Mouse (Mus musculus) embryo, embryonic 11.5 days (tissue): Measurements from ENCODE around the gene Ephx4.

Experiments used
- DNase-seq: peaks from one replicate; pipeline ENCODE4 v3.0.0-alpha.2; 2012; ENCODE audit warnings: low read depth, low spot score

Gene Ephx4

GRCm38 (mm10) chr5:107434001-107434400, 31.5 kb downstream of the Ephx4 start:
- no peak for DNase-seq

GRCm38 (mm10) chr5:107436185-107436584, 33.6 kb downstream of the Ephx4 start:
- DNase-seq, result no peak

GRCm38 (mm10) chr5:107436587-107437209, 34.2 kb downstream of the Ephx4 start:
- DNase-seq, result no peak

- peak; percentile 95 for DNase-seq
These were observed 35.1 kb downstream of the Ephx4 start, which contains the start of gene Btbd8 for GRCm38 (mm10) chr5:107437464-107438281. TSS of gene Btbd8 (plus strand) at chr5:107437997.

GRCm38 (mm10) chr5:107438353-107438752, 35.8 kb downstream of the Ephx4 start:
- no peak for DNase-seq

- no peak for DNase-seq
These were observed 39.3 kb downstream of the Ephx4 start for GRCm38 (mm10) chr5:107441881-107442280.

- no peak for DNase-seq
These were observed 41.7 kb downstream of the Ephx4 start for GRCm38 (mm10) chr5:107444251-107444650.

GRCm38 (mm10) chr5:107447977-107448376, 45.4 kb downstream of the Ephx4 start:
- no peak for DNase-seq

- DNase-seq, result no peak
These were observed 46.2 kb downstream of the Ephx4 start for GRCm38 (mm10) chr5:107448784-107449183.

- DNase-seq, result no peak
These were observed 47.1 kb downstream of the Ephx4 start for GRCm38 (mm10) chr5:107449620-107450019.

GRCm38 (mm10) chr5:107450299-107450698, 47.8 kb downstream of the Ephx4 start:
- DNase-seq, result no peak

GRCm38 (mm10) chr5:107462147-107463076, 59.9 kb downstream of the Ephx4 start:
- DNase-seq, result no peak

- DNase-seq, result no peak
These were observed 64.0 kb downstream of the Ephx4 start for GRCm38 (mm10) chr5:107466501-107466900.

- DNase-seq, result no peak
These were observed 64.6 kb downstream of the Ephx4 start for GRCm38 (mm10) chr5:107467098-107467497.

GRCm38 (mm10) chr5:107470600-107471329, 68.2 kb downstream of the Ephx4 start:
- no peak for DNase-seq
